Mouse (Mus musculus): Measurements from ENCODE around the gene Steap4.
"Not testable (repeated sequence)": the region's sequence is repeated elsewhere in the genome, so short reads cannot be mapped to it uniquely, and the experiment has no call there.

The Steap4 gene

GRCm38 (mm10) chr5:7960176-7960575, at the start of gene Steap4:
Gene Steap4, plus strand, starts transcription at chr5:7960457.
- in situ Hi-C loops (cut with MseI, MboI) = no loop called here

GRCm38 (mm10) chr5:7911975-7912374, 48.3 kb upstream of the Steap4 start:
- in situ Hi-C loops (cut with MseI, MboI) = no loop called here

GRCm38 (mm10) chr5:7917501-7918295, 42.6 kb upstream of the Steap4 start:
- in situ Hi-C loops (cut with MseI, MboI) = no loop called here

GRCm38 (mm10) chr5:7918296-7918579, 42.0 kb upstream of the Steap4 start:
- in situ Hi-C loops (cut with MseI, MboI) = no loop called here

GRCm38 (mm10) chr5:7919681-7920080, 40.6 kb upstream of the Steap4 start:
- in situ Hi-C loops (cut with MseI, MboI) = no loop called here

- in situ Hi-C loops (cut with MseI, MboI) = no loop called here
These were observed 37.5 kb upstream of the Steap4 start for GRCm38 (mm10) chr5:7922751-7923150.

GRCm38 (mm10) chr5:7923666-7924065, 36.6 kb upstream of the Steap4 start:
- in situ Hi-C loops (cut with MseI, MboI) = no loop called here

GRCm38 (mm10) chr5:7932234-7933221, 27.7 kb upstream of the Steap4 start:
- in situ Hi-C loops (cut with MseI, MboI) = no loop called here

- in situ Hi-C loops (cut with MseI, MboI) = not testable (repeated sequence)
These were observed 26.8 kb upstream of the Steap4 start for GRCm38 (mm10) chr5:7933495-7933894.

- in situ Hi-C loops (cut with MseI, MboI) = no loop called here
These were observed 26.2 kb upstream of the Steap4 start for GRCm38 (mm10) chr5:7933933-7934675.

- in situ Hi-C loops (cut with MseI, MboI) = no loop called here
These were observed 5.4 kb upstream of the Steap4 start for GRCm38 (mm10) chr5:7954838-7955237.

GRCm38 (mm10) chr5:7955371-7955966, 4.8 kb upstream of the Steap4 start:
- in situ Hi-C loops (cut with MseI, MboI) = no loop called here

- in situ Hi-C loops (cut with MseI, MboI) = no loop called here
These were observed 2.2 kb upstream of the Steap4 start for GRCm38 (mm10) chr5:7958061-7958460.

GRCm38 (mm10) chr5:7959286-7959685, 971 bp upstream of the Steap4 start:
- in situ Hi-C loops (cut with MseI, MboI) = no loop called here

GRCm38 (mm10) chr5:7961113-7961512, 856 bp downstream of the Steap4 start:
- in situ Hi-C loops (cut with MseI, MboI) = no loop called here

- in situ Hi-C loops (cut with MseI, MboI) = no loop called here
These were observed 5.0 kb downstream of the Steap4 start for GRCm38 (mm10) chr5:7965281-7965680.

- in situ Hi-C loops (cut with MseI, MboI) = no loop called here
These were observed 7.9 kb downstream of the Steap4 start for GRCm38 (mm10) chr5:7968152-7968551.

GRCm38 (mm10) chr5:7972266-7972665, 12.0 kb downstream of the Steap4 start:
- in situ Hi-C loops (cut with MseI, MboI) = no loop called here

- in situ Hi-C loops (cut with MseI, MboI) = loop anchor here in 1 of 2 experiments (25.0 kb wide), 1 partner anchor 362 kb away; no protein-coding TSS in a partner anchor
These were observed 14.4 kb downstream of the Steap4 start for GRCm38 (mm10) chr5:7974522-7975197.

- in situ Hi-C loops (cut with MseI, MboI) = loop anchor here in 1 of 2 experiments (25.0 kb wide), 1 partner anchor 368 kb away; no protein-coding TSS in a partner anchor
These were observed 20.3 kb downstream of the Steap4 start for GRCm38 (mm10) chr5:7980586-7980985.

GRCm38 (mm10) chr5:7987962-7988361, 27.7 kb downstream of the Steap4 start:
- in situ Hi-C loops (cut with MseI, MboI) = loop anchor here in 1 of 2 experiments (25.0 kb wide), 1 partner anchor 376 kb away; no protein-coding TSS in a partner anchor

All from mouse trophoblast stem cell (cell line).